Mouse (Mus musculus) heart, adult 2 months (tissue): Measurements from ENCODE around the gene Hsd17b6.

ENCODE experiments used
- CTCF ChIP-seq: fragments of 200-600 bp; IDR thresholded peaks from 2 replicates; pipeline ENCODE4 v1.8.1; 2022; ENCODE audit warnings: antibody characterized with exemption, mild to moderate bottlenecking, moderate library complexity
- EP300 ChIP-seq: fragments of 200-500 bp; IDR thresholded peaks from 2 replicates; pipeline ENCODE4 v1.6.1; 2011; ENCODE audit warnings: low read depth, low read length, control low read depth; ENCODE audit not compliant: insufficient read depth
- POLR2A ChIP-seq: fragments of 200-500 bp; IDR thresholded peaks from 2 replicates; pipeline ENCODE4 v1.6.1; 2011; ENCODE audit warnings: mild to moderate bottlenecking, low read depth, low read length, control low read depth; ENCODE audit not compliant: insufficient read depth

DNA sequence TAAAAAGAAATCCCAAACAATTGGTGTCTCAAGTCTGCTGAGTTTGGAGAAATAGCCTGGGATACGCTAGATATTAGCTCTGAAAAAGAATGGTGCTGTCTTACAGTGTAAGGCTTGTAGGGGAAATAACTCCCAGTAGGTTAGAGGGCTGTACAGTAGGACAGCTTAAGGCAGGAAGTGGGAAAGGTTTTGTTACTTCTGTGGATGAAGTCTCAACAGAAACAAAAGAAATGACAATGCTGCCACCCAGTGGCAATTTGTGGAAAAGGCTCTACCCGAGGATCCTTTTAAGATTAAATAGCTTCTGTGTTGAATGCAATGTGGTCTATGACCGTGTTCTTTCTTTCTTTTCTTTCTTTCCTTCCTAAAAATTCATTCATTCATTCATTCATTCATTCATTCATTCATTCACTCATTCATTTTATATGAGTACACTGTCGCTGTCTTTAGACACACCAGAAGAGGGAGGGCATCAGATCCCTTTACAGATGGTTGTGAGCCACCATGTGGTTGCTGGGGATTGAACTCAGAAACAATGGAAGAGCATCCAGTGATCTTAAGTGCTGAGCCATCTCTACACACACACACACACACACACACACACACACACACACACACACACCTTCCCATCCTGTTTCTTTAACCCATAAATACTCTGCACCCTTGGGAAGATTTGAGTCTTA lies 937 bp upstream of the Hsd17b6 start:
- TF ChIP-seq EP300 (no peak), CTCF (peak; percentile 93), POLR2A (no peak)
